Mouse (Mus musculus) kidney, postnatal 36 days (tissue): ENCODE measurements at regions not wholly inside any gene's neighbourhood (a gene's known extent, or its start where the extent isn't known, plus 50 kb on each side); places are given as distances from the start of the nearest gene placed in this dataset.
A peak's percentile ranks its signal among the peaks of the same experiment; 100 is the strongest.
"Not testable (repeated sequence)": the region's sequence is repeated elsewhere in the genome, so short reads cannot be mapped to it uniquely, and the experiment has no call there.

Source experiments
- DNase-seq, 2 experiments: peaks; one replicate each; pipeline ENCODE4 v3.0.0; 2021 to 2022; ENCODE audit warnings: mixed read lengths in 2 of 2

DNA sequence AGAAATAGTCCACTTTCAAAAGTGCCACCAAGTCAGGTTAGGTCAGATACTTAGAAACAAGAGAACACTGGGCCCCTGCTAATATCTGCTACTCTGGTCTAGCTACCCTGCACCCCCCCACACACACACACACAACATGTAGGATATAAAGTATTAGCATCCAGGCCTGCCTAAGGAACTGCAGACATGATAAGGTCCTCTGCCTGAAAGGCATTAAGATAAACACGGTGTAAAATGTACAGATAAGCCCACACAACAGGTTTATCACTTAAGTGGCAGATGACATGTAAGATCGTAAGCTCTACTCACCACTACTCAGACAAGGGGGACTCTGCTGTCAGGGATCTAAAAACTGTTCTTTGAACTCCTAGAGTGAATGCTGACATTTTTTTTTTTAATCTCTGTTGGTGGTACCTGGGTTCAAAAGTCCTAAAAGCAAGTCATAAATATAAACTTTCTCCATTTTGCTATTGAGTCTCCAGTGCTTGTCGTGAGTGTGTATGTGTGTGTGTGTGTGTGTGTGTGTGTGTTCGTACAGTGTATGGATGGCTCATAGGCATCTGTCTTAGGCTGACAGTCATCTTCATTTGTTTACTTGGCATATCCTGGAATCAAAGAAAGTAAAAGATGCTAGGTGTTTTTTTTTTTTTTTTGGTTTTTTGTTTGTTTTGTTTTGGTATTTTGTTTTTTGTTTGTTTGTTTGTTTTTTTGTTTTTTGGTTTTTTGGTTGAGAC lies 52.2 kb downstream of the Gm9817 start:
- no peak for DNase-seq

DNA sequence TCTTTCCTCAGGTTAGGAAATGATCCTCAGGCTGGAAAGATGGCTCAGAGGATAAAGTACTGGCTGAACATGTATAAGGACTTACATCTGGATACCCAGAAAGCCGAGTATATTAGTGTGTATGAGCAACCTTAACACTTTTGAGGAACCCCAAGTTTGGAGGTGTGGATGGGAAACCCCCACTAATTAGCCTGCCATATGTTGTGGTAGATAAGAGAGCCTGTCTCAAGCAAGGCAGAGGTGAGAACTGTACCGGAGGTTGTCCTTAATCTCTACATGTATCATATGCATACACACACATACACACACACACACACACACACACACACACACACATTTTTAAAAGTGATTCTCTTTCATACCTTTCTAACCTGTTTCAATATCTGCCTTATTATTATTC lies 62.1 kb downstream of the Gm9817 start:
- DNase-seq = no peak

DNA sequence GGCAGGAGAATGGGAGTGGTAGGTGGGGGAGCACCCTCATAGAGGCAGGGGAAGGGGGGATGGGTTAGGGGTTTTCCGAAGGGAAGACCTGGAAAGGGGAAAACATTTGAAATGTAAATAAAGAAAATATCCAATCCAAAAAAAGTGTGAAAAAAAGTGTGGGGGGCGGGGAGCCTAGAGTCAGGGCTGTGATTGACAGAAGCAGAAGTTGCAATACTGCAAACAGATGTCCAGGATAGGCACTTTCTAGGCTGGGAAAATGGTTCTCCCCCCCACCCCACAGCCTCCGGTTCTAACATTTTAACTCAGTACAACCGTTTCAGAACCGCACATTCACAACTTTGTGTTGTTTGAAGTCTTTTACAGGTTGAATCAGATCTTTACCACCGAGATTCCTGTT lies 66.6 kb downstream of the Gm9817 start:
- DNase-seq = no peak

DNA sequence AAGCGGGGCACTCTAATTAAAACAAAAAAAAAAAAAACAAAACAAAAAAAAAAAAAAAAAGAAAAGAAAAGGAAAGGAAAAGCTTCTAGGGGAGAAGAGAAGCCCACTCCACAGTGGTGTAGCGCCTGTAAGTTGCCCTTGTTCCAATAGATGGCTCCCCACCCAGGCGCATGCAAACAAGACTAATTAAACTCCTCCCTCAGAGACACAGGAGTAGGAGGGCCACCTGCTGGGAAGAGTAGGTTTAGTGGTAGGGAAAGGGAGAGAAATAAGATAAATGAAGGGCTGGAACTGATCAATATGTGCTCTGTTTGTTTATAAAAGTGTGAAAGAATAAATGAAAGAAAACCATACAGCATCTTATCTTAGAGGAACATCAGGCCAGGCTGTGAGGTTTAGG lies 77.7 kb downstream of the Gm9817 start:
- peak; percentile 40 to 62 for DNase-seq

DNA sequence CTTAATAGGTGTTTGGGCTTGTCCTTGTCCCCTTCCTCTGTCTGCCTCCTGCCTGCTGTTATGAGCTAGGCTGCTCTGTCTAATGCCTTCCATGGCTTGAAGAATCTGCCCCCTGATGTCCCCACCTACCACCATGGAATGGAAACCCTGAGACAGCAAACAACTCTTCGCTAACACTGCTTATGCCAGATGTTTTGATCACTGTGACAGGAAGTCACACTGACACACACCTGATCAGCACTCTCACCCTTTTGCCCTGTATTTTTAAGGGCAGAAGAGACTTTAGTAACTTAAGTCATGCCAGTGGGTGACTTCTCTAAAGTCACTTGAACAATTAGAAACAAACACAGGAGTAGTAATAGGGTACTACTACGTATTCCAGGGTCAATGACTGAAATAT lies 78.5 kb downstream of the Gm9817 start:
- DNase-seq = no peak

DNA sequence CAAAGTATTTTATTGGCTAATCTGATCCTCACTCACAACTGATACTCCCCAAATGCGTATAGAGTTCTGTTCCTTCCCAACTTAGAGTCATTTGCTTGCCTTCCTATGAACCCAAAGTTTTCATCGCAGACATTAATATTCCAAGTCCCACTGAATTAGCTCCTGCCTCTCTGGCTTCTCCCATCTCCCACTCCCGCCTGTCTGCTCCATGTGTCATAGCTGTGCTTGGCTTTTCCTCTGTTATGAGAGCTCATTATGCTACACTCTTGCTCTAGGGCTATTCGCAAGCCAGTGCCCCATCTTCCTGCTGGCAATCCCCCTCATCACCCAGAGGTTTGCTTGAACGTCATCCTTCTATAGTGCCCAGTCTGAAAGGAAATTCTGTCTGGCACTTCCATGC lies 81.8 kb downstream of the Gm9817 start:
- DNase-seq = no peak

DNA sequence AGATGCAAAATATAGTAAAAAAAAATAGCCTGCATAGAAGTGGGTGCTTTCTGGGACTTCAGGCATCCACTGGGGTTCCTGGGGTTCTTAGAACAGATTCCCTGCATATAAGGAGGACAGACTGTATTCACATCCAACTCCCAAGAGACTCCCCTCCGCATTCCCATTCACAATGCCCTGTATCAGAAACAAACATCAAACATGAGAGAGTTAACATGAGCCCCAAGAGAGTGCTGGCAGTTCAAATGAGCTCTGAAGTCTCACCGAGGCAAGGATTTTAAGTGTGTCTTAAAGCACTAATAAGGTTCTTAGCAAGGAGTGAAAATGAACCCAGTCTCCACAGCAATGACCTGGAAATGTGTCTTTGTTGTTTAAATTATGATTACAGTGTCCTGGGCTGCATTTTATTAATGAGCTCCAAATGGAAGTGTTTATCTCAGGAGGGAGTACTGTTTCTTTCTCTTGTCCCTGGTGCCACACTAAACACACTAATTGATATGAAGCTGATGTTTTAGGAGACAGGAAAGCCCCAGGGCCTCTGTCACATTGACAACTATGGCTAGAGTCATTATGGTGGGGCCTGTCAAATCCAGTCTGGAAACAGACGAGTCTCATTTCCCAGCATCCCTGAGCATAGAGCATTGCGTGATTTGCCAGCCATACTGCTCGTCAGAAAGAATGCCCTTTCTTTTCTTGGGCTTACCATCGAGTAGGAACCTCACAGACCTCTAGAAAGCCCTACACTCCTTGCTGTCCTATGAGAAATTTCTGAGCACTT lies 85.7 kb downstream of the Gm9817 start:
- no peak for DNase-seq

DNA sequence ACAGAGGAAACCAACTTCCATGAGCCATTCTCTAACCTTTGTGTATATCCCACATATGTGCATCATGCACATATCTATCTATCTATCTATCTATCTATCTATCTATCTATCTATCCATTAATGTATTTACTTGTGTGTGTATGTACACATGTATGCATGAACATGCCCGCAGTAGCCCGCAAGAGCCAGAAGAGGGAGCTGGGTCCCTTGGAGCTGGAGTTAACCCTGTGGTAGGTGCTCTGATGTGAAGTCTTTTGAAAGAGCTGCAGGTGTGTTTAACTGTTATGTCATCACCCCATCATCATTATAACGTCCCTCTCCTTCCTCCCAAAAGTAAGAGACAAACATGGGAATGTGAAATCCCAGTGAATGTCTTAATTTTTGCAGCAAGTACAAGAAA lies 86.7 kb downstream of the Gm9817 start:
- peak; percentile 32 to 72 for DNase-seq

DNA sequence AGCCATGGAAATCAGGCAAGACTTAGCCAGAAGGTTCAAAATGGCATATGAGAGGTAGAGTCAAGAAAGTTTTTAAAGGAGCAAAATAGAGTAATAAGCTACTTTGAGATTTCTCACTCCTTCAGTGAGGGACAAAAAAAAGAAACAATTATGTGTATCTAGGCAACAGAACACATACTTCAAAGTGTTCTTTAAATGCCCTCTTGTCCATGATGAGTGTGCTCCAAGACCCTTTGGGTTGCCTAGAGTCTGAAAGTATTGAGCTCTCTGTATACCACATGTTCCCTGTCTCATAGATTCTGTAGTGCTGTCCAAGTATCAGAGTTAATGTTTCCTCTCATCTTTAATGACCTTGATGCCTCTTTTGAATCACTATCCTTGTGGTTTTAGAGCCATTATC lies 91.2 kb downstream of the Gm9817 start:
- no peak for DNase-seq

DNA sequence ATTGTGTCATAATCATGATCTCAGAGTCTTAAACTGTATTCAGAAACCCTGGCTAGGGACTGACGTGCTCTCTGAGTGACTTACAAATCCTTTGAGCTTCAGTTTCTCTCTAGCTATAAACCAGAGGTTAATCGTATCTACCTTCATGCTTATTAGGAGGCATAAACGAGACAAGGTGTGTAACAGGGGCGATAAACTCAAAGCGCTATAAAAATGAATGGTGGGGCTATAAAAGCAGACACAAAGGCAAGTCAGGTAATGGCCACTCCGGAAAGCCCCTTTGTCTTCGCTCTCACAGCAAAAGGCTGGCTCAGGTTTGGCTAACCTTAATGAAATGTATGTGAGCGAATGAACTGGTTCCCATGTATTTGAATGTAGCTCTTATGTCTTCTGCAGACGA lies 94.6 kb downstream of the Gm9817 start:
- DNase-seq = no peak

DNA sequence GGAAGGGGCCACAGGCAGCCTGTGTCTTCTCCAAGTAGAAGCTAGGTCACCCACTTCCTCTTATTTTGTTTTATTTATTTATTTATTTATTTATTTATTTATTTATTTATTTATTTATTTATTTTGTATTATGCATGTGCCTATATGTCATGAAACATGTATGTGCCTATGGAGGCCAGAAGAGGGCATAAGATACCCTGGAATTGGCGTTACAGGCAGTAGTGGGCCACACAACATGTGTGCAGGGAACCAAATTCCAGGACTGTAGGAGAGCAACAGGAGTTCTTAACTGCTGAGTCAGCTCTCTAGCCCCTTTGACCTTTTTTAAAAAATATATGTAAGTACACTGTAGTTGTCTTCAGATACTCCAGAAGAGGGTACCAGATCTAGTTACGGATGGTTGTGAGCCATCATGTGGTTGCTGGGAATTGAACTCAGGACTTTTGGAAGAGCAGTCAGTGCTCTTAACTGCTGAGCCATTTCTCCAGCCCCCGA lies 97.3 kb downstream of the Gm9817 start:
- DNase-seq = not testable (repeated sequence)

DNA sequence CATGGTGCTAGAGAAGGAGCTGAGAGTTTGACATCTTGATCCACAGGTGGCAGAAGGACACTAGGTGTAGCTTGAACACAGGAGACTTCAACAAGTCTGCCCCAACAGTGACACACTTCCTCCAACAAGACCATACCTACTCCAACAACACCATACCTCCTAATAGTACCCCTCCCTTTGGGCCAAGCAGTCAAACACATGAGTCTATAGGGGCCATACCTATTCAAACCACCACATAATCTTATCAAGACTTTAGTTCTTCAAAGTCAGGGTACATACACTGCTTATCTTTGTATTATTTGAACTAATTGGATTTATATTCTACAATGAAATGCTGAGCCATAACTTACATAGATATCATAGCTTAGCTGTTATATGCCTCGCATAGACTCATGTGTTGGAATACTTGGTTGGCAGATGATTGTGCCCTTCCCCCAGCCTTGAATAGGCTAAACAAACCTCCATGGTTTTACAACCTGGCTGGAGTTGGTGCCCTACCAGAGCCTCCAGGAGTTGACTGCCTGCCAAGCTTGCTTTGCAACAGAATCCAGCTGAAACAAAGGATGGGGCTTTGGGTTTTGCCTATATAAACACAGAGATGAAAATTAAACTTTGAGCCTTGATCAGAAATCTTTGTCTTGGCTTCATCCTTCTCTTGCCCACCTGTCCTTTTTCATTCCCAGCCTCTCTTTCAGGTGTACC lies 103.2 kb downstream of the Gm9817 start:
- DNase-seq = peak in 1 of 2 experiments; percentile 40

DNA sequence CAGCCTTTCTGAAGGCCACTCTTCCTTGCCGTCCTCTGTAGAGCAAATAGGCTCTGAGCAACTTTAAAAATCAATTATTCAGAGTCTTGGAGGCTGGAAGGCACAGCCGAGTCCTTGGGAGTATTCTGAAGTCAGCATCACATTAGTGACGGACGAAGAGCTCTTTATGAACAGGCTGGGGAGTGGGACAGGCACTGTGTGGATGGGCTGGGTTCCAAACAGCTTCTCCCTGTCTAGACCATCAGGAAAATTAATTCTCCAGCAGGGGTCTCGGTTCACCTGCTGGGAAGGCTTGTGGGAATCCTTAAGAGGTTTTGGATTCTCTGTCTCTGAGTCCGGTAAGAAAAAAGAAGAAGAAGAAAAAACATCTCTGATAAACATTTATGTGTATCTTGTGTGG lies 110.9 kb downstream of the Gm9817 start:
- DNase-seq = no peak

DNA sequence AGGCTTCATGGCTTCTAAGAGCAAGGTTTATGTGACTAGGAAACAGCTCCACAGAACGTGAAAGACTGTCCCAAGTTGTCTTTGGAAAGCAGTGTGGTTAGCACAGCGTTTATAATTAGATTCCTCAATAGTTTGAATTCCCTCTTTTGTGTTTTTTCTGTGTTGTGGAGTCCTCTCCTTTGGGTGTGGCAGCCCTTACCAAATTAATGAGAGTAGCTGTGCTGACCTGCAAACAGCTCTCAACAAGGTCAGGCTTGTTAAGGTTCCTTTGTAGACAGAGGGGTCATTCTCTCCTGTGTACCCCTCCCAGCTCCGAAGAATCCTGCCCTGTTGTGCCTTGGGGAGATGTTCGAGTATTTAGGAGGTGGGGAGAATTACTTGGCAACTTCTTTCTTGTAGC lies 111.7 kb downstream of the Gm9817 start:
- no peak for DNase-seq

DNA sequence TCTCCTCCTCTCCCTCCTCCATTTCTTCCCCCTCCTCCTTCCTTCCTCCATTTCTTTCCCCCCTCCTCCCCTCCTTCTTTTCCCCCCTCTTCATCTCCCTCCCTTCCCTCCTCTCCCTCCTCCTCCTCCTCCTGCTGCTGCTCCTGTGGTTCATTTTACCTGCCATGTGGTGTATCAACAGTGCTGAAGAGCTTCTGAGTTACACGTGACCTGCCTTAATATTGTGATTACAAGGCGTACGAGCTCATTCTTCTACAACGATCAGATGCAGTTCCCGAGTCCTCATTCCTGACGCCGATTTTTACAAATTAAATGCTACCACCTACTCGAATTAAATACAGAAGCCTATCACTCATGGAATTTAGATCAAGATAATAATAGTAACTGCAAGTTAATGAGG lies 113.6 kb downstream of the Gm9817 start:
- no peak for DNase-seq

DNA sequence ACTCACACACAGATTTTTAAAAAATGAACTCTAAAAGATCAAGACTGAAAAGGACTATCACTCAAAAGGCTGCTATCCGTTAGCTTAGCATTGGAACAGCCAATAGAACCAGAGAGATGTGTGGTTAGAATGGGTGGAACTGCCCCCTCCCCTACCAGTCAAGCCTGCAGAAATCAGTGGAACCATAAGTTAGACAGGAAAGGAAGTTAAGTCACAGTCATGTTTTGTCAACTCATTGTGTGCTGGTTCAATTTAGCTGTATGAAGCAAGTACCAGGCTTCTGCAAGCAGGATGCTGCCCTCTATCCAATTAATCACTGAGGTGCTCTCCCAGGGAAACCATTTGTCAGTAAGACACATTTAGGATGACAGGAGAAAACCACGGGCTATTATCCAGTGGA lies 117.1 kb downstream of the Gm9817 start:
- DNase-seq = no peak

DNA sequence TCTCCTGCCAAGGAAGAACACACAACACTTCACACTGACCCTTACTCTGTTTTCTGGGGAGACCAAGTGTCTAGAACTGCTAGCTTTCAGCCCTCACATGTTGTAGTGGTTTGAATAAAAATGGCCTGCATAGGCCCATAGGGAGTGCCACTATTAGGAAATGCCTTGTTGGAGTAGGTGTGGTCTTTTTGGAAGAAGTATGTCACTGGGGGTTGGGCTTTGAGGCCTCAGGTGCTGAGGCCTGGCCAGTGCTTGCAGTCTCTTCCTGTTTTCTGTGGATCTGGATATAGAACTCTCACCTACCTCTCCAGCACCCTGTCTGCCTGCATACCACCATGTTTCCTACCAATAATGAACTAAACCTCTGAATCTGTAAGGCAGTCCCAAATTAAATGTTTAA lies 117.9 kb downstream of the Gm9817 start:
- DNase-seq = no peak

DNA sequence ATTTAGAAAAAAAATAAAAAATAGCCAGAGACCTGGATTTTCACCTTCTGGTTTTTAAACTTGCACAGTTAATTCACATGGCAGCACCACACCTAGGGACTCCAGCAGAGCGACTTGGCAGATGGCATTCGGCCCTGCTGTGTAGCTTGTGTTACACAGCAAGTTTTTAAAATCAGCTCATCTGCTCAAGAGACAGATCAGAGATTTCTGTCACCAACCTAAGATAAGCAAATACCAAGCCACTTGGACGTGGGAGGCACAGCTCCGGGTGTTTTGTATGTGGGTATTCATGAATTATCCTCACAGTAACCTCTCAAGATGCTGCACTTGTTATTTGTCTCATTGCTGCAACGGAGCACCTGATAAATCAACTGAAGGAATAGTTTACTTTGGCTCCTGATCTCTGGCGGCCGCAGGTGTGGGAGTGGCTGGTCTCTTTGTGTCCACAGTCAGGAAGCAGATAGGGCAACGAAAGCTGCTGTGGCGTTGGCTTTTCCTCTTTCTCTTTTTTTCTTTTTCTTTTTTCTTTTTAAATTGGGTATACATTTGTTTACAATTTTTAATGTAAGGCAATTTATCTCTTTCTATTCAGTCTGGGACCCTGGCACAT lies 122.1 kb downstream of the Gm9817 start:
- DNase-seq = no peak

DNA sequence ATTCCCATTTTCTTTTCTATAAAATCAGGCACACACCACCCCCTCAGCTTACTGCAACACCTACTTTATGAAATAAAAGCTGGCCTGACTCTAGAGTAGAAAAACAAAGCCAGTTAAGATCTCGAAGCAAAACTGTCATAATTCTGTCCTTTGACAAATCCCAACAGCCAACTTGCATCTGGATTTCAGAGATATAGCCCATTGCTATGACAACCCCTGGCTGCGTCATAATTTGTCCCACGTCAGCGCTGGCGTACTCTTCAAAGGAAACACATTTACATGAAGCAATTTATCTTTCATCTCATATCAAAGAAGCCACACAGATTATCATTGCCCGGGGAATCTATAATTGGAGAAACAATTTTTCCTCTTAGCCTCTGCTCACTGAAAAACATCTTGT lies 126.4 kb downstream of the Gm9817 start:
- DNase-seq = no peak

DNA sequence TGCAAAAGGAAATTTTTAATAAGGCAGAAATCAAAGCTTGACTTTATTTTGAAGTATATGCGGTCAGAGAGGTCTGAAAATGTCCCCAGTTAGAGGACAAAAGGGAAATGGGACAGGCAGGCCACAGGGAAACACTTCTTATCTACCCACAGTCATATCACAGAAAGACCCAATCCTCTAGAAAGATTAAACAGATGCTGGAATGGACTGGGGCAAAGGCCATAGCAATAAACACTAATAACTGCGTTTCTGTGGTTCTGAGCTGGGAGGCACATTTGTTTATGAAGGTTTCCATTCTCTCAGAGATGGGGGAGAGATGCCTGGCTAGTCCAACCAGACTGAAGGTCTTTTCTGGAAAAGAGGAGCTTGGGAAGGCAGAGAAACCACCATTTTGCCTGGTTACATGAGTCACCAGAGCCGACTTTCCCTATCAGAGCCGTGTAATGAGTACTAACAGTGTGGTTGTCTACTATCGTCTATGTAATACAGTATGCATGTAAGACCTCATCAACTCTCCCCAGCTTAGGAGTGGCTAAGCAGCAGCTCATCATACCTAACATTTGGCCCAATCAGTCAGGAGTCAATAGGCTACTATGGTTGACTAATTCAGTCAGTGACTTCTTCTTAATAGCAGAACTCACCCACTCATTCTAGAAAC lies 130.2 kb downstream of the Gm9817 start:
- no peak for DNase-seq

DNA sequence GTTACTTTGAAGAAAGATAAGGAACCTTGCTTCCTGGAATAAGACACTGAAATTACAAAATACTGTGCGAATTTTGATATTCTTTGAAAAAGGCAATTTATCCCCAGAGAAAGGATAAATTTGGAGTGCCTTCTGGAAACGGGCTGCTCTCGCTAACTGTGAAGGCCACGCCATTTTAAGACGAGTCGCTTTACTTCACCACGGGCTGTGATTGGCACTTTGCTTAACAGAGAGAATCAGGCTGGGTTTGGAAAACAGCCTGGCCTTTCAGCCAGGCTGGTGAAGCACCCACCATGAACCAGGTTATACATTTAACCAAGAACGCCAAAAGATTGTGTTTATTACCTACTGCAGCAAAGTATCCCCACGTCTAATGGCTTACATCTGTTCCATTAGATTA lies 132.7 kb downstream of the Gm9817 start:
- no peak for DNase-seq

DNA sequence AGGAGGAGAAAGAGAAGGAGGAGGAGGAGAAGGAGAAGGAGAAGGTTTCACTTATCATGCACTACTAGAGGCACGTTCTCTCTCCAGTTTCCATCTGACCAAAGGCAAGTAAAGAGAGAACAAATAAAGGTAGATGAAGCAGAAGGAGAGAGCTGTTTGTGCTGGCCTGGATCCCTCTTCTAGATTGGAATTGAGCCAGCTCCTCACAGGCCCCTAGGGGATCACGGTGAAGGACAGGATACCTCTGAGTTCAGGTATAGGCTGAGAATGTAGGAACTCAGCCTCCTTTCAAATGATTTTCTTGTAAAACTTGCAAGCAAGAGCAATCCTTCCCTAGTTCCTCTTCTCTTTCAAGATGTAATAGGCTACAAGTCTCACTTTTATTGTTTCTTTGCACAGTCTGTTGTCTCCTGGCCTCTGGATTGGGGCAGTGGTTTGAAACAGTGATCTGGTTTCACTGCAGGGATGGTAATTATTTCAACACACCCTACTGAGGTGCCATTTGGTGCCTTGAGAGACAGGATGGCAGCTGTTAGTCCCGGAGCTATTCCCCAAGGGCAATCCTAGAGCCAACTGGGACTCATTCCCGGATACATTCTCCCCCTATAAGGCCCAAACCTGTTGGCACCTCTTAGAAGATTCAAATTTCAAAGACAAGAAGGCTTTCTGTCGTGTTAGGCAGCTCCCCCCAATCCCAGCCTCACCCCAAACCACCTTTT lies 134.8 kb downstream of the Gm9817 start:
- DNase-seq = no peak
